Mouse (Mus musculus) C2C12 (cell line): ENCODE measurements at regions not wholly inside any gene's neighbourhood (a gene's known extent, or its start where the extent isn't known, plus 50 kb on each side); places are given as distances from the start of the nearest gene placed in this dataset.

Experiments
- H3K27me3 ChIP-seq: one replicate; pipeline ENCODE4 v1.6.1; 2011; ENCODE audit not compliant: control insufficient read depth, insufficient read depth, insufficient read length
- H3K36me3 ChIP-seq: one replicate; pipeline ENCODE4 v1.6.1; 2011; ENCODE audit not compliant: control insufficient read depth, insufficient read depth
- H3K4me3 ChIP-seq: one replicate; pipeline ENCODE4 v1.5.1; 2011; ENCODE audit warnings: mild to moderate bottlenecking, control low read depth; ENCODE audit not compliant: poor library complexity, insufficient read depth, severe bottlenecking
- H3K79me2 ChIP-seq: one replicate; pipeline ENCODE4 v1.6.1; 2011; ENCODE audit not compliant: control insufficient read depth, insufficient read depth
- H3K79me3 ChIP-seq: one replicate; pipeline ENCODE4 v1.6.1; 2011; ENCODE audit warnings: low read depth, control low read depth
- H3ac ChIP-seq: one replicate; pipeline ENCODE3; 2011; ENCODE audit warnings: low read depth; ENCODE audit not compliant: control insufficient read depth, insufficient read length
- CEBPB ChIP-seq: IDR thresholded peaks from one replicate; pipeline ENCODE4 v1.6.1; 2011; ENCODE audit warnings: low read depth, mild to moderate bottlenecking, control low read depth, moderate library complexity
- CTCF ChIP-seq: IDR thresholded peaks from one replicate; pipeline ENCODE4 v1.5.1; 2011; ENCODE audit not compliant: control insufficient read depth, insufficient read depth, insufficient read length
- FOSL1 ChIP-seq: IDR thresholded peaks from one replicate; pipeline ENCODE4 v1.8.0; 2011; ENCODE audit warnings: mild to moderate bottlenecking, low read length; ENCODE audit not compliant: poor library complexity, insufficient read depth, severe bottlenecking
- MAX ChIP-seq: IDR thresholded peaks from one replicate; pipeline ENCODE4 v1.6.1; 2011; ENCODE audit warnings: mild to moderate bottlenecking, control low read depth
- MYOD1 ChIP-seq: IDR thresholded peaks from one replicate; pipeline ENCODE4 v1.6.1; 2011; ENCODE audit warnings: low read depth; ENCODE audit not compliant: control insufficient read depth, insufficient read length
- MYOG ChIP-seq: IDR thresholded peaks from one replicate; pipeline ENCODE4 v1.6.1; 2011; ENCODE audit not compliant: control insufficient read depth, insufficient read length; ENCODE audit errors: extremely low read depth
- USF1 ChIP-seq: IDR thresholded peaks from one replicate; pipeline ENCODE4 v1.6.1; 2011; ENCODE audit warnings: low read depth, mild to moderate bottlenecking, control low read depth, moderate library complexity

DNA sequence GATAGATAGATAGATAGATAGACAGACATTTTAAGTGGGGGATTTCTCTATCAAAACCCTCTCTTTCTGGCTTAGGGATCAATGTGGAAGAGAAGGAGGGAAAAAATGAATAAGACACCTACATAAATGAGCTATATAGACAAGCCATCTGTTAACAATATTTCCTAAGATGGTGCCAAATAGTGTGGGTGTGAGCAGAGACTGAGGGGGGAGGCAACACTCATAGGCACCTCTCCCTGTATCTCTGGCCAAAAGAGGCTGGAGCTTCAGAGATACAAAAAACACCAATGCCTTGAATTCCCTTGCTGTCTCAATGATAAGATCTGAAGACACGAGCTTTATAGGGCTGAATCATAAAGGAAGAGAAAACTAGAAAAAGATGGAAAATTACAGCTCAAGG is 864.2 kb upstream of the A1bg start:
- Histone ChIP-seq H3K79me2 (no peaks in the 10 kb centered on the region), H3K79me3 (no peaks in the 10 kb centered on the region), H3K27me3 (no peaks in the 10 kb centered on the region), H3K4me3 (no peak overlapping the region), H3K36me3 (no peaks in the 10 kb centered on the region), H3ac (no peak overlapping the region)
- TF ChIP-seq FOSL1: no peak
- TF ChIP-seq CEBPB: no peak

DNA sequence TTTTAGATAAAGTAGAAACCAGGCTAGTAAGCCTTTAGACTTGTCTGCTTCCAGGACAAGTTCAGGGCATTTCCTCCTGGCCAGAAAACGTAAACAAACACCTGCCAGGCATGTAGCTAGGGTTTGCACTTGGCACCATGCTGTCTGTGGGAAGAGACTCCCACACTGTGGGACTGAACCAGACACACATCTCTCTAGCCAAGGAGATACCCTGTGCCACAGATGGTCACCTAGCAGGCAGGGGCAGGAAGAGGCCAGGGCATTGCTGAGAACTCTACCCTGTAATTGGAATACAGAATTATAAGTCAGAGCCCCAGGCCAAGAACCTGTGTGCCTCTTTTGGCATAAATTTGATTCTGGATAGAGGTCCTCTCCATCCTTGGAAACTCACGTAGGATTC is 858.7 kb upstream of the A1bg start:
- Histone ChIP-seq H3K27me3 (no peaks in the 10 kb centered on the region), H3K4me3 (no peak overlapping the region), H3ac (no peak overlapping the region), H3K36me3 (no peaks in the 10 kb centered on the region), H3K79me3 (no peaks in the 10 kb centered on the region), H3K79me2 (no peaks in the 10 kb centered on the region)
- no peak for TF ChIP-seq MYOD1
- TF ChIP-seq MYOG: no peak
- no peak for TF ChIP-seq CTCF
- no peak for TF ChIP-seq FOSL1
- TF ChIP-seq USF1: no peak
- no peak for TF ChIP-seq MAX
- no peak for TF ChIP-seq CEBPB

DNA sequence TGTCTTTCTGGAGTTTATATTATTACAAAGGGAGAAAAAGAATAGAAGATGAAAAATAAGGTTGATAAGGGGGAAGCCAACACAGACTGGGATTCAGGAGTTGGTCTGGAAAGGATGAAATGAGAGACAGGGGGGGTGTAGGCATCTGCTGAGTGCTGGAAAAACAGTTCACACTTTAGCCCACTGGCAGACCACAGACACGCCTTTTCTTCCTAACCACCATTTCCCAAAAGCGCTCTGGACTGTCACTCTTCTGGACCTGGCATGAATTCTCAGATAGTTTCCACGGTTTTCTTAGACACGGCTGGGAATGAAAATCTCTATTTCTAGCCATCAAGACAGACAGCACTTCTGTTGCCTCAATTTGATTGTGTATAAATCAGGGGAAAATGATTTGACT is 850.2 kb upstream of the A1bg start:
- Histone ChIP-seq H3K4me3 (no peak overlapping the region), H3K79me3 (no peaks in the 10 kb centered on the region), H3K36me3 (no peaks in the 10 kb centered on the region), H3K79me2 (no peaks in the 10 kb centered on the region), H3ac (no peak overlapping the region), H3K27me3 (no peaks in the 10 kb centered on the region)
- no peak for TF ChIP-seq CTCF
- TF ChIP-seq MAX: no peak
- no peak for TF ChIP-seq MYOG
- no peak for TF ChIP-seq USF1
- no peak for TF ChIP-seq FOSL1
- no peak for TF ChIP-seq CEBPB
- no peak for TF ChIP-seq MYOD1

DNA sequence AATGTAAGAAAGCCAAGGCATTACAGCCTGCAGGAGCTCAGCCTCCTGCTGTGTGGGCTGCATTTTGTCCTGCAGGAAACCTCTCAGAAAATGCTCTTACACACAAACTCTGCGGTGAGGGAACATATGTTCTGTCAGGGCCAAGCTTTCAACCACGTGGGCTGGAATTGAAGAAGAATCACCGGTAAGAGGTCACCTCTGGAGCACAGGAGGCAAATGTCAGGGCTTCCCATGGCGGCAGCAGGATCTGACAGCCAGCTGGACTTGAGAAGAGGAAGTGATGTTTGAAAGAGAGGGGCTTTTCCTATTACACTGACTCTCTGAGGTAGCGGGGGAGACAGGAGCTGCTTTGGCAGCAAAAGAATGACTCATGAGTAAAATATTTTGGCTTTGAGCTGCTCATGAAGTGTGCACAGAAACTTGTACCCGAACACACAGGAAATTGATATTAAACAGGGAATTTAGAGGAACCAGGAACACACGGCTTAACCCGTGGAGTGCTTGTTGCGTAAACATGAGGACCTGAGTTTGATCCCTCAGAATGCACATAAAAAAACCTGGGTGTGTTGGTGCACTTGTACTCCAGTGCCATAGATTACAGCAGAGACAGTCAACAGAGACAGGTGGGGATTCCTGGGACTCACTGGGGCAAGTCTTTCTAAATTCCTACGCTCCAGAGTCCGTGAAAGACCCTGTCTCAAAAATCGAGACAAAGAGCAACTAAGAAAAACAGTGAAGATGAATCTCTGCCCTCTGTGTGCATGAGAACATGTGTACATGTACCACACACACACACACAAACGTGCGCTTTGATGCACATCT is 848.1 kb upstream of the A1bg start:
- Histone ChIP-seq H3K4me3 (no peak overlapping the region), H3K27me3 (no peaks in the 10 kb centered on the region), H3K79me2 (no peaks in the 10 kb centered on the region)

DNA sequence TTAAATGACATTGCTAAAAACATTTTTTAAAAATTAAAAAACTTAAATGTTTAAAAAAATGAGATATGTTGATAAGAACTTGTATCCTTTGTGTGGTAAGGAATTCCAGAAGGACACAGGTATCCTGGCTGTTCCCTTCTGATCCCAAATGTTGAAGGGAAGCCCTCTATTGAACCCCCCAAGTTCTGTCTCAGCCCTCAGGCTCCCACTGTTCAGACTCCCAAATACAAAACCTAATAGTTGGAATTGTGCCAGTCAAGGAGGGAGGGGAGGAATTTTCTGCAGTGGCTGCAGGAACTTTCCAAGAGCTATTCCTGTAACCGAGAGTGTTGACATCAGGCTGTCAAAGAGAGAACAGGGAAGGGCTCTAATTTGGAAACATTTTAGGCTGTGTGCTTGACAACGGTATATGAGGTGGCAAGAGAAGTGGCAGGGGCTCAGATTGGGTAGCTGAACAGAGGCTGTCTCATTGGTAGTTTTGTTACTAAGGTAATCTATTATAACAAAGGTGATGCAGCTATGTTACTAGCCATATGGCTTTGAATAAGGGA is 843.8 kb upstream of the A1bg start:
- Histone ChIP-seq H3ac (no peak overlapping the region), H3K79me3 (no peaks in the 10 kb centered on the region), H3K36me3 (no peaks in the 10 kb centered on the region), H3K79me2 (no peaks in the 10 kb centered on the region), H3K4me3 (no peak overlapping the region), H3K27me3 (no peaks in the 10 kb centered on the region)
- no peak for TF ChIP-seq MYOG
- TF ChIP-seq FOSL1: no peak
- TF ChIP-seq CTCF: no peak
- TF ChIP-seq USF1: no peak
- TF ChIP-seq CEBPB: no peak
- TF ChIP-seq MYOD1: no peak
- TF ChIP-seq MAX: no peak

More for the DNA sequence above, 848.1 kb upstream of the A1bg start:
- no peak overlapping the region for H3ac ChIP-seq
- no peak for TF ChIP-seq MYOD1
- peak; percentile 85 for TF ChIP-seq CEBPB
- TF ChIP-seq CTCF: no peak
- no peak for TF ChIP-seq USF1
- no peaks in the 10 kb centered on the region for H3K36me3 ChIP-seq
- no peaks in the 10 kb centered on the region for H3K79me3 ChIP-seq

DNA sequence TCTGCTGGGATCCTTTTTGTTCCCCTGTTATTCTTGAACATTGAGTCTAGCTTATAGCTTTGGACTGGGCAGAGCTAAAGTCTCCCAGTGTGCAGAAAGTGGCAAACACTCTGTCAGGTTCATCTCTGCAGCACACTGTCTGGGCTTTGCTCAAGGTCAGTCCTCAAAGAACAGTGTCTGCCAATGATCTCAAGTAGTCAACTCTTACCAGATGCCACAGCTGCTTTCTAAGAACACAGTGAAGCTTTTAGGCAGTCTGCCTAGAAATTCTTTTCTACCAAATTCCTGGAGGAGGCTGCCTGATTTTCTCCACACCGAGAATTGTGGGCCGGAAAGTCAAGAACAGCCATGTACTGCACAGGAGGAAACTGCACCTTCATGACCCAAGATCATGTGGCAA is 831.0 kb upstream of the A1bg start:
- Histone ChIP-seq H3K79me3 (no peaks in the 10 kb centered on the region), H3ac (no peak overlapping the region), H3K79me2 (no peaks in the 10 kb centered on the region), H3K4me3 (no peak overlapping the region), H3K27me3 (no peaks in the 10 kb centered on the region), H3K36me3 (no peaks in the 10 kb centered on the region)
- TF ChIP-seq FOSL1 (no peak), MYOG (no peak), MYOD1 (no peak), CEBPB (no peak), USF1 (no peak), CTCF (no peak), MAX (no peak)
